Mouse (Mus musculus) stomach, postnatal 0 days (tissue): ENCODE measurements around the gene 1110059E24Rik.

Source experiments
- CTCF ChIP-seq: IDR thresholded peaks from 2 replicates; pipeline ENCODE4 v1.5.1; 2016; ENCODE audit warnings: antibody characterized with exemption, low read depth, mild to moderate bottlenecking, moderate library complexity
- EP300 ChIP-seq: optimal IDR thresholded peaks from 2 replicates; pipeline ENCODE3; 2016; ENCODE audit warnings: antibody characterized with exemption

DNA sequence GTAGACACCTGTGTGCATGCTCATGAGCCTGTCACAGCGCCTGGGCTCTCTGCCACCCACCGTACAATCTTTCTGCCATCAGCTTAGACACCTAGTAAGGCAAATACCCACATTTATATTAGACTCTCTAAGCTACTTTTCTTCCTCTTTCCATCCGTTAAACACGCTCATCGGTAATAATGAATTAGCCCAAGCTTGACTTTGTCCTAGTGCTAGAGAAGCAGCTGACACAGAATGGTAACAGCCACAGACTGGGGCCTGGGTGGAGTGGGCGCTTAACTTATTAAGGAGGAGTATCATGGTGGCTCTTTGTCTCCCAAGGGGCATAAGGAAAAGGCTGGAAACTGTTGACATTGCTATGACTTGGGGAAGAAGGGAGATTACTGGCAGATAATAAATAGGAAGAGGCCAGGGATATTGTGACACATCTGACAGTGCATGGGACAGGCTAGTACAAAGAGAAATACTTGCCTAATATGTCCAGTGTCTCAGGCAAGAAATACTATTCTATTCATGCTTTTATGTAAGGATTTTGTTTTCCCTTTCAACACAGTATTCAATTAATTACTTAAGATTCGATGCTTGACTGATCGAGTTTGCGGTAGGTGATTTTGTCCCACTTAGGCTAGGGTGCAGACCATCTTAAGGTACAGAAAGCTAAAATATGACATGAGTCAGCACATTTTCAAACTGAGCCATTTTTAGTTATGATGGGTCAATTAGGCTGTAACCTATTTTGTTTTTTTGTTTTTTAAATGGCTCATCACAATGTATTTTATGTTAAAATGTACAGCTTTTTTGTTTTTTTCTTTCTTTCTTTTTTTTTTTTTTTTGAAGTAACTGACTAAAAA, 40.8 kb downstream of the 1110059E24Rik start:
- TF ChIP-seq CTCF (no peak), EP300 (no peak)
